Mouse (Mus musculus): ENCODE results near the gene Dio2.
A peak's percentile ranks its signal among the peaks of the same experiment; 100 is the strongest.

- TF ChIP-seq CTCF (IDR thresholded peaks at IDR 0.05; ENCODE audit: insufficient read depth, low read depth, low read length) (peak; percentile 42; the same call in 1 of the 2 replicates), POLR2A (IDR thresholded peaks at IDR 0.05; ENCODE audit: insufficient read depth, low read depth, low read length) (no peak)
These were observed 8.6 kb downstream of the Dio2 start for GRCm38 (mm10) chr12:90729648-90730047.

All from olfactory bulb, adult 2 months (tissue).